Mouse (Mus musculus) bone marrow, adult 2 months (tissue): ENCODE measurements at regions not wholly inside any gene's neighbourhood (a gene's known extent, or its start where the extent isn't known, plus 50 kb on each side); places are given as distances from the start of the nearest gene placed in this dataset.

Source experiments
- H3K27ac ChIP-seq: fragments of 200-500 bp; 2 replicates; pipeline ENCODE4 v1.5.1; 2012; ENCODE audit warnings: low read depth, mild to moderate bottlenecking, control low read depth, inconsistent platforms, low read length; ENCODE audit not compliant: control insufficient read depth, poor library complexity, insufficient read depth
- H3K4me1 ChIP-seq: fragments of 200-500 bp; 2 replicates; pipeline ENCODE4 v1.6.1; 2011; ENCODE audit warnings: low read length; ENCODE audit not compliant: control insufficient read depth, insufficient read depth
- H3K4me3 ChIP-seq: fragments of 200-500 bp; replicated peaks from 2 replicates; pipeline ENCODE3; 2011; ENCODE audit warnings: mild to moderate bottlenecking, low read depth, low read length, control low read depth; ENCODE audit not compliant: control insufficient read depth
- CTCF ChIP-seq: fragments of 200-500 bp; IDR thresholded peaks from 2 replicates; pipeline ENCODE4 v1.5.1; 2011; ENCODE audit warnings: low read length, control low read depth; ENCODE audit not compliant: control insufficient read depth, insufficient read depth
- POLR2A ChIP-seq: fragments of 200-500 bp; IDR thresholded peaks from 2 replicates; pipeline ENCODE4 v1.6.1; 2011; ENCODE audit warnings: low read depth, mild to moderate bottlenecking, control low read depth, low read length, borderline replicate concordance; ENCODE audit not compliant: control insufficient read depth
- WGBS: fragments of 180-500 bp; shearing (Covaris S2); methylation state at CpG from one replicate; pipeline ENCODE4 v1.1.7; 2018; 5-methylcytosine and 5-hydroxymethylcytosine counted together

- Histone ChIP-seq H3K4me1 (no peaks in the 10 kb centered on the region), H3K4me3 (no peak overlapping the region), H3K27ac (no peak overlapping the region)
- WGBS = 83% methylated on average over 3 of the region's 3 CpGs
- TF ChIP-seq CTCF (no peak), POLR2A (no peak)
These were observed 413.4 kb downstream of the Basp1 start for GRCm38 (mm10) chr15:25000171-25000570.

DNA sequence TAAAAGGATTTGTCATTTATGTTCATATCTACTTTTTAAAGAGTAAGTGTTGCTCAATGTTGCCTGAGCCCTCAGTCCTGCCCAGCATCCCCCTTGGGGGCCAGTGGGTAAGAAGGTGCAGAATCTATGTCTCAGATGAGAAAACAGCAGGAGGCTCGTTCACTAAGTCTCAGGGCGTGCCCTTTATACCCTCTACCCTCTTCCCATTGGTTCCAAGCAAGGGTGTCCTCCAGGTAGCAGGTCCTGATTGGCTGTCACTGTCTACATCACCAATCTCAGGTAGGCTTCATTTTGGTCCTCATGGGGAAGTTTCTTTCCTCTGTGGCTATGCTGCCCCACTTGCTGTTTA lies 420.3 kb downstream of the Basp1 start:
- H3K4me1 ChIP-seq = no peaks in the 10 kb centered on the region
- WGBS = 67% methylated on average over 2 of the region's 2 CpGs
- H3K27ac ChIP-seq = no peak overlapping the region
- H3K4me3 ChIP-seq = no peak overlapping the region
- TF ChIP-seq CTCF (no peak), POLR2A (no peak)

GRCm38 (mm10) chr15:24992665-24993324 lies 420.8 kb downstream of the Basp1 start:
- H3K27ac ChIP-seq = no peak overlapping the region
- 84% methylated on average over 14 of the region's 14 CpGs for WGBS
- H3K4me3 ChIP-seq = no peak overlapping the region
- TF ChIP-seq CTCF (no peak), POLR2A (no peak)
- no peaks in the 10 kb centered on the region for H3K4me1 ChIP-seq

DNA sequence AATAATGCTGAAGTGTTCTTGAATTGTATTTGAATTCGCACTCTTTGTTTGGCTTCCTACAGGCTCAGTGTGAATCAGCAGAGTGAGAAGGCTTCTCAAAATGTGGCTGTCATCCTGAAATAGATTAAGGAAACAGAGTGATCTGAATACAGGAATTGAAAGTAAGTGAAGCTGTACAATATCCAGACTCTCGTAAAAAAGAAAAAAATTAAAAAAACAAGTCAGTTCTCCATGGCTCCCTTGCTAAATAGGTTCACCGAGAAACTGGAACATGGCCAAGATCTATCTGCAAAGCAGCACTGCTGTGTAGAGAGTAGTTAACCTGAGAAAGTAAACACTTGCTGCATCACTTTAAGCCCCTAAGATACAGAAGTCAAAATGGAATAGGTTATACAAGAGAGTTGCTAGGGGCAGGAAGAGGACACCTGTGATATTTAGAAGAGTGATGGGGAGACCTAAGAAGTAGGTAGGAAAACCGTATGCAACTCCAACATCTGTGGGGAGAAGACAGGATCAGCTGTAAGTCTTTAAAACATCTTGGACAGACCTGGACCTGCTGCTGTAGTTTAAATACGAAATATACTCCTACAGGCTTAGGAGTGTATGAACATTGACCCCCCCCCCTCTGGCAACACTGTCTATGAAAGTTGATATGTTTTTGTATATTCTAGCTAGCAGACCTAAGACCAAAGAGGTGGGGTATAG lies 423.3 kb downstream of the Basp1 start:
- Histone ChIP-seq H3K4me1 (no peaks in the 10 kb centered on the region), H3K27ac (no peak overlapping the region), H3K4me3 (no peak overlapping the region)
- WGBS = 52% methylated on average over 5 of the region's 5 CpGs
- TF ChIP-seq CTCF = no peak
- no peak for TF ChIP-seq POLR2A

- Histone ChIP-seq H3K4me1 (no peaks in the 10 kb centered on the region), H3K27ac (no peak overlapping the region)
- 76% methylated on average over 4 of the region's 4 CpGs for WGBS
These were observed 432.7 kb downstream of the Basp1 start for GRCm38 (mm10) chr15:24980841-24981240.

DNA sequence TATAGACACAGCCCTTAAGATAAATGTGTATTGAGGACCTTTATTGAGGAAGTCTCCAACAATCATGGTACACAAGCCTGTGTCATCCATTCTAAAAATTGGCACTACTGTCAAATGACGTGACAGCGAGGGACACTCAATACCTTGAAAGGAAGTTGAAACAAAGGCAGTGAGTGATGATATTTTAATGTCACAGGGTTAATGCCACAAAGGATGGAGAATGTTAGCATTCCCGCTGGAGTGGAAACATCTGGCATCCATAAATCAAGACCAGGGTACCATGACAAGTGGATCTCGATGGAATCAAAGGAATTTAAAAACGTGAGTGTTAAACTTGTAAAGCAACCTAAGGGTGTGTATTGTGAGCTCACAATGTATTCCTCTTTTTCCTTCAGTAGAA lies 441.5 kb downstream of the Basp1 start:
- Histone ChIP-seq H3K27ac (no peak overlapping the region), H3K4me3 (no peak overlapping the region), H3K4me1 (no peaks in the 10 kb centered on the region)
- TF ChIP-seq POLR2A = no peak
- whole genome bisulfite sequencing = 45% methylated on average over 5 of the region's 5 CpGs

More at GRCm38 (mm10) chr15:24980841-24981240, 432.7 kb downstream of the Basp1 start:
- TF ChIP-seq POLR2A (no peak), CTCF (no peak)
- no peak overlapping the region for H3K4me3 ChIP-seq

GRCm38 (mm10) chr15:24969391-24969812 lies 444.2 kb downstream of the Basp1 start:
- no peak for TF ChIP-seq CTCF
- no peaks in the 10 kb centered on the region for H3K4me1 ChIP-seq
- WGBS = 80% methylated on average over 2 of the region's 2 CpGs
- H3K27ac ChIP-seq = no peak overlapping the region
- H3K4me3 ChIP-seq = no peak overlapping the region

DNA sequence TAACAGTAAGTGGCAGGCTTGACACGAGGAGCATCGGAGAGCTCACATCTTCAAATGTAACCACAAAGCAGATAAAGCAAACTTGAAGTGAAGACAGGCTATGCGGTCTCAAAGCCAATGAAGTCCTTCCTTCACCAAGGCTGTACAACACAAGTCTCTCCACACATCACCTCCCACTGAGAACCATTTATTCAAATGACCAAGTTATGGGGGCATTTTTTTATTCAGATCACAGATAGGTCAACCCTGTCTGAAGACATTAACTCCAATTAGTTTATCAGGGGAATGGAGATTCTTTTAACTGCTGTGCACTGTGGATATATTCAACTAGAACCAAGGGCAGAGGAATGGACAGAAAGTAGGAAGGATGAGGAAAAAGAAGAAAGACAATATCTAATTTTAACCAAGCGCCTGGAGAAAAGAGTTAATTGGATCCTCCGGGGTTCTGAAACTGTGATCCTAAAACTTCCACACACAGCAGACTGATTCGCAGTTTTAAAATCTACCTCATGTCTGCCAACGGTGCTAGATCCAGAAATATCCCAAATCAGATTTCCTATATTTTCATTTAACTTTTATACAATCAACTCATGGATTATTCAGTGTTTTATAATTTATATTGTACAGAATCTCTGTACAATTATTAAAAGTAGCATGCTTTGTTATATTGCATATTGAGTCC lies 444.8 kb downstream of the Basp1 start:
- TF ChIP-seq POLR2A (no peak), CTCF (no peak)
- Histone ChIP-seq H3K4me1 (no peaks in the 10 kb centered on the region), H3K4me3 (no peak overlapping the region), H3K27ac (no peak overlapping the region)
- 82% methylated on average over 7 of the region's 7 CpGs for WGBS

GRCm38 (mm10) chr15:24929742-24930141 lies 483.8 kb downstream of the Basp1 start:
- 86% methylated on average over 2 of the region's 2 CpGs for WGBS
- H3K4me1 ChIP-seq = no peaks in the 10 kb centered on the region
- H3K4me3 ChIP-seq = no peak overlapping the region
- TF ChIP-seq CTCF (no peak), POLR2A (no peak)
- no peak overlapping the region for H3K27ac ChIP-seq
